Mouse (Mus musculus): ENCODE data around the gene Kcnk10. TPM values are rescaled to one million over a fixed set of nuclear protein-coding genes. Genes with fewer than 3 reads are reported as not detected.

The Kcnk10 gene
- polyA plus RNA-seq, 1 experiment from 2014 or later = 1.5 TPM

Other genes starting within 250 kb of the Kcnk10 start
- gene Spata7, start 49.8 kb upstream of the Kcnk10 start, polyA plus RNA-seq (2015; fragmentation: Nextera tagmentation; extraction: Ambion mirVana) = 11.8 and 12.7 TPM in 2 replicates
- gene Ptpn21, start 159.1 kb upstream of the Kcnk10 start, polyA plus RNA-seq (2015; fragmentation: Nextera tagmentation; extraction: Ambion mirVana) = 9.2 and 9.9 TPM in 2 replicates
- gene Zc3h14, start 168.7 kb upstream of the Kcnk10 start, polyA plus RNA-seq (2015; fragmentation: Nextera tagmentation; extraction: Ambion mirVana) = 101 and 113 TPM in 2 replicates